Mouse (Mus musculus) macrophage (primary cell): ENCODE measurements around the gene Olfr1049. TPM values are rescaled to one million over a fixed set of nuclear protein-coding genes. Genes with fewer than 3 reads are reported as not detected.
"Not testable (repeated sequence)": the region's sequence is repeated elsewhere in the genome, so short reads cannot be mapped to it uniquely, and the experiment has no call there.

Experiments
- H3K27ac ChIP-seq: fragments of 350-480 bp; formaldehyde crosslinking; 2 replicates; pipeline ENCODE4 v1.9.0; 2021
- H3K36me3 ChIP-seq: fragments of 350-480 bp; formaldehyde crosslinking; 2 replicates; pipeline ENCODE4 v1.9.0; 2021; ENCODE audit errors: inconsistent target
- H3K4me3 ChIP-seq: fragments of 350-480 bp; formaldehyde crosslinking; 2 replicates; pipeline ENCODE4 v1.9.0; 2021; ENCODE audit errors: inconsistent target
- H3K79me2 ChIP-seq: fragments of 350-480 bp; formaldehyde crosslinking; 2 replicates; pipeline ENCODE4 v1.9.0; 2021; ENCODE audit errors: inconsistent target
- WGBS: methylation state at CpG from one replicate; pipeline ENCODE4 v1.1.7; 2026; ENCODE audit warnings: inconsistent platforms; ENCODE audit not compliant: missing documents; 5-methylcytosine and 5-hydroxymethylcytosine counted together
- polyA plus RNA-seq: library from polyadenylated mRNA; stranded (reverse); fragments of 250-400 nt; gene quantifications from 3 replicates; pipeline ENCODE4 v1.2.4, GENCODE M21; 2018; ENCODE audit warnings: inconsistent platforms
- total RNA-seq, 78 experiments: library from RNA; depleted of rRNA; stranded (reverse); fragments of 250-400 nt; gene quantifications; 1 replicate in 9 of 78; 2 replicates in 24 of 78; 3 replicates in 43 of 78; 4 replicates in 2 of 78; pipeline ENCODE4 v1.2.4; 2018; ENCODE audit warnings: inconsistent platforms in 56 of 78

Olfr1049 gene
- total RNA-seq (2018; cell fraction: chromatin; rRNA removed): not detected
- not detected for total RNA-seq (2018; cell fraction: cytosol; rRNA removed)
- total RNA-seq (2018; cell fraction: nucleus; rRNA removed): not detected
- polyA plus RNA-seq: not detected in 3 replicates

DNA sequence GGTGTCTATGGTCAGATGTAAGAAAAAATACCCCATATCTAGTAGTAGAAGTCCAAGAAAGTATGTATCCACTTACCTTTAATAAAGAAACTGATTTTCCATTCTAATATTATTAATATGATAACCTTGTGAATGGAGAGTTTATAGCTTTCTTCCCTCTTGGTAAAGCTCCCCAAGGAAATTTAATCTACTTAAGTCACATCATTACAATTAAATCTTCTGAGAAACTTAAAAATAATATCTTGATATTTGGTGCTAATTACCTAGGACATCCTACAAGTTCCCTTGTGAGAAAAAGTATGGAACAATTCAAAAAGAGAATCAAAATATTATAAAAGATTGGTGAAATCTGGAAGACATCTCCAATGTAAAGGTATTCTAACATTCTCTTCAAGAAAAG, at the start of gene Olfr1049:
TSS of gene Olfr1049 (minus strand) at position 101 of the 400 bp plus-strand sequence.
- not testable (repeated sequence) for H3K36me3 ChIP-seq, H3K79me2 ChIP-seq, H3K27ac ChIP-seq, H3K4me3 ChIP-seq

DNA sequence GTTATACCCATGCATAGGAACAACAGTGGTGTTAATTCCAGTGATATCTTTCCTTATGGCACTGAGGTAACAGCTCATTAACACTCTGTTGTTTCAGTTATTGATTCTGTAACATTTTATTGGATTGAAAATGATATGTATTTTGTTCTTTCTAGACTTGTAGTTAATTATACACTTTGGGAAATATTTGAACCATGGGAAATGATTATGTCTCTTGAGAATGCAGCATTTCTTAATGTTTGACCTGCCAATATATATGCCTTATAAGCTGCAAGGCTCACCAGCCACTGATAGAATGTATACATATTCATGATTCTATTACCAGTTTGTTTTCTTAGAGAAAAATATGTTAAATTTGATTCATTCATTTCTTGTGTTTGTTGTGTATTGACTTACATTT, 34.0 kb upstream of the Olfr1049 start, which contains the start of gene Olfr1052:
TSS of gene Olfr1052 (plus strand) at position 301 of the 400 bp plus-strand sequence.
- H3K4me3 ChIP-seq: no peak within 1 kb of the TSS
- no peaks in the 10 kb centered on the region for H3K36me3 ChIP-seq
- H3K27ac ChIP-seq: no peak within 1 kb of the TSS
- H3K79me2 ChIP-seq: no peaks in the 10 kb centered on the region

DNA sequence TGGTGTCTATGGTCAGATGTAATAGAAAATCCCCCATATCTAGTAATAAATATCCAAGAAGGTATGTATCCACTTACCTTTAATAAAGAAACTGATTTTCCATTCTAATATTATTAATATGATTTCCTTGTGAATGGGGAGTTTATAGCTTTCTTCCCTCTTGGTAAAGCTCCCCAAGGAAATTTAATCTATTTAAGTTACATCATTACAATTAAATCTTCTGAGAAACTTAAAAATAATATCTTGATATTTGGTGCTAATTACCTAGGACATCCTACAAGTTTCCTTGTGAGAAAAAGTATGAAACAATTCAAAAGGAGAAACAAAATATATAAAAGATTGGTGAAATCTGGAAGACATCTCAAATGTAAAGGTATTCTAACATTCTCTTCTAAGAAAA, 20.9 kb upstream of the Olfr1049 start, which contains the start of gene Olfr1051:
TSS of gene Olfr1051 (minus strand) at position 101 of the 400 bp plus-strand sequence.
- not testable (repeated sequence) for H3K79me2 ChIP-seq, H3K36me3 ChIP-seq, H3K4me3 ChIP-seq, H3K27ac ChIP-seq

DNA sequence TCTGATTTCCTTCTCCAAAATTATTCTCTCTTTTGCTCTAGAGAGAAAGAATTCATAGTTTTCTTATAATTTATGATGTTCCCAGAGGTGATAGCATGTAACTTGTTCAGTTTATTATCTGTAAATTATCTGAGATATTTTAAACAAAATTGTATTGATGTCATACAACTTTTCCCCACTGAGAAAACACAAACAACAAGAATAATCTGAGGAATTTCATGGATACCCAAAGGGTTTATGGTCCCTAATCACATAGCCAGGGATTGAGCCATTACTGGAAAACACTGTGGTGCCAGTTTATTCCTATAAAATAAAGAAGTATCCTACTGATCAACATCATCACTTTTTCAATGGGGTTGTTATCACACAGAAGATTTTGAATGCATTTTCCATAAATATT, 17.9 kb downstream of the Olfr1049 start, which contains the start of gene Olfr1048:
TSS of gene Olfr1048 (minus strand) at position 101 of the 400 bp plus-strand sequence.
- no peaks in the 10 kb centered on the region for H3K36me3 ChIP-seq
- H3K27ac ChIP-seq: no peak within 1 kb of the TSS
- no peak within 1 kb of the TSS for H3K4me3 ChIP-seq
- no peaks in the 10 kb centered on the region for H3K79me2 ChIP-seq

DNA sequence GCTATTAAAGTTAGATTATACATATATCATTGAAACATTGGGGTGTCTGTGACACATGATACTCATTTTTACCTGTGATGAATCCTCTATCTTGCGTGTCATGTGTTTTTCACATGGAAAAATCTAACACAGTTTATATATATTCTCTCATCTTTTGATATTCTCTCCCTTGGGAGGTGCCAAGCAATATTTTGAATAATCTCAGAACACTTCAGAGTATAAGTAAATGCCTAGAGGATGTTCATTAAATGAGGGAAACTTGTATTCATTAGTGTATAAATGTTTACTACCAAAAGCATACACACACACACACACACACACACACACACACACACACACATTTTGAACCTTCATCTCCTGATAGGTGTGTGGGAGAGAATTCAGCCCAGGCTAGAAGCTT, 26.8 kb downstream of the Olfr1049 start, which contains the start of gene Olfr1047:
TSS of gene Olfr1047 (minus strand) at position 101 of the 400 bp plus-strand sequence.
- Histone ChIP-seq H3K4me3 (no peak within 1 kb of the TSS), H3K79me2 (no peaks in the 10 kb centered on the region), H3K27ac (no peak within 1 kb of the TSS), H3K36me3 (no peaks in the 10 kb centered on the region)
- 100% methylated on average over 1 of the region's 1 CpGs for WGBS

DNA sequence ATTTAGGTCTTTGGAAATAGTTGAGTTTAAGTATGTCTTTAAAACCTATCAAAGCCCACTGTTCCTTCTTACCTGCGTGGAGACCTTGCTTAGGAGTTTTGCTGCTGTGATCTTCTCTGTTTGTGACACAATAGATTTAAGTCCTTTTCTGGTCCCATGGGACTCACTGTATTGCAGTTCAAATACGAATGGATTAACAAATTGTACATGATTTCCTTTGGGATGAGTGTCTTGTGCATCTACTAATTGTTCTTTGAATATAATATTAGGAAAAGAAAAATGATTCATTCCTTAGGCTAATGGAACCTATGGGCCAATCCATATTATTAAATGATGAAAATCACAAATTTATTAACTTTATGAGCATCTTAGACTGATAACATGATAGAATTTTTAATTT, 38.9 kb downstream of the Olfr1049 start, which contains the start of gene Olfr1046:
TSS of gene Olfr1046 (minus strand) at position 101 of the 400 bp plus-strand sequence.
- Histone ChIP-seq H3K79me2 (no peaks in the 10 kb centered on the region), H3K4me3 (no peak within 1 kb of the TSS), H3K27ac (no peak within 1 kb of the TSS), H3K36me3 (no peaks in the 10 kb centered on the region)
- 79% methylated on average over 2 of the region's 2 CpGs for WGBS

Other genes starting within 250 kb of the Olfr1049 start
- gene Olfr1033, start 237.7 kb downstream of the Olfr1049 start, polyA plus RNA-seq: 0.22 TPM in 1 of 3 replicates, not detected in the others
- gene Olfr1034, start 212.5 kb downstream of the Olfr1049 start, polyA plus RNA-seq: not detected in 3 replicates
- not detected in 3 replicates for gene Olfr1036, start 184.3 kb downstream of the Olfr1049 start, polyA plus RNA-seq
- gene Olfr1037, start 170.9 kb downstream of the Olfr1049 start, polyA plus RNA-seq: not detected in 3 replicates
- not detected in 3 replicates for gene Olfr1039, start 122.4 kb downstream of the Olfr1049 start, polyA plus RNA-seq
- not detected in 3 replicates for gene Olfr1040, start 111.6 kb downstream of the Olfr1049 start, polyA plus RNA-seq
- not detected in 3 replicates for gene Olfr1042, start 96.5 kb downstream of the Olfr1049 start, polyA plus RNA-seq
- not detected in 3 replicates for gene Olfr1043, start 90.8 kb downstream of the Olfr1049 start, polyA plus RNA-seq
- gene Olfr1044, start 80.5 kb downstream of the Olfr1049 start, polyA plus RNA-seq: not detected in 3 replicates
- not detected in 3 replicates for gene Olfr52, start 72.6 kb downstream of the Olfr1049 start, polyA plus RNA-seq
- not detected in 3 replicates for gene Olfr1045, start 55.3 kb downstream of the Olfr1049 start, polyA plus RNA-seq
- not detected in 3 replicates for gene Olfr1046, start 39.0 kb downstream of the Olfr1049 start, polyA plus RNA-seq
- gene Olfr1047, start 26.9 kb downstream of the Olfr1049 start, polyA plus RNA-seq: not detected in 3 replicates
- not detected in 3 replicates for gene Olfr1048, start 18.0 kb downstream of the Olfr1049 start, polyA plus RNA-seq
- not detected in 3 replicates for gene Olfr1051, start 20.8 kb upstream of the Olfr1049 start, polyA plus RNA-seq
- gene Olfr1052, start 34.1 kb upstream of the Olfr1049 start, polyA plus RNA-seq: not detected in 3 replicates
- gene Olfr1053, start 57.0 kb upstream of the Olfr1049 start, polyA plus RNA-seq: not detected in 3 replicates
- gene Olfr1054, start 77.1 kb upstream of the Olfr1049 start, polyA plus RNA-seq: not detected in 3 replicates
- gene Olfr1055, start 92.0 kb upstream of the Olfr1049 start, polyA plus RNA-seq: not detected in 3 replicates
- not detected in 3 replicates for gene Olfr1056, start 104.1 kb upstream of the Olfr1049 start, polyA plus RNA-seq
- gene Olfr1057, start 120.1 kb upstream of the Olfr1049 start, polyA plus RNA-seq: not detected in 3 replicates
- gene Olfr1058, start 130.2 kb upstream of the Olfr1049 start, polyA plus RNA-seq: not detected in 3 replicates
- gene Olfr1061, start 155.7 kb upstream of the Olfr1049 start, polyA plus RNA-seq: not detected in 3 replicates
- not detected in 3 replicates for gene Olfr1062, start 168.4 kb upstream of the Olfr1049 start, polyA plus RNA-seq
- not detected in 3 replicates for gene Olfr1065, start 192.3 kb upstream of the Olfr1049 start, polyA plus RNA-seq
- not detected in 3 replicates for gene Olfr1066, start 197.9 kb upstream of the Olfr1049 start, polyA plus RNA-seq
- gene Olfr228, start 229.1 kb upstream of the Olfr1049 start, polyA plus RNA-seq: not detected in 3 replicates